Mouse (Mus musculus) adrenal gland, adult (tissue): ENCODE measurements around the gene 5730507C01Rik.
"Not testable (repeated sequence)": the region's sequence is repeated elsewhere in the genome, so short reads cannot be mapped to it uniquely, and the experiment has no call there.

ENCODE experiments used
- DNase-seq, 2 experiments: peaks; one replicate each; pipeline ENCODE4 v3.0.0; 2022 to 2023; ENCODE audit warnings: low spot score in 1 of 2; ENCODE audit not compliant: inconsistent age in 2 of 2

The 5730507C01Rik gene

GRCm38 (mm10) chr12:18514171-18514570, at the start of gene 5730507C01Rik:
Gene 5730507C01Rik, plus strand, starts transcription at chr12:18514510.
- DNase-seq: peak; percentile 80 to 83

DNA sequence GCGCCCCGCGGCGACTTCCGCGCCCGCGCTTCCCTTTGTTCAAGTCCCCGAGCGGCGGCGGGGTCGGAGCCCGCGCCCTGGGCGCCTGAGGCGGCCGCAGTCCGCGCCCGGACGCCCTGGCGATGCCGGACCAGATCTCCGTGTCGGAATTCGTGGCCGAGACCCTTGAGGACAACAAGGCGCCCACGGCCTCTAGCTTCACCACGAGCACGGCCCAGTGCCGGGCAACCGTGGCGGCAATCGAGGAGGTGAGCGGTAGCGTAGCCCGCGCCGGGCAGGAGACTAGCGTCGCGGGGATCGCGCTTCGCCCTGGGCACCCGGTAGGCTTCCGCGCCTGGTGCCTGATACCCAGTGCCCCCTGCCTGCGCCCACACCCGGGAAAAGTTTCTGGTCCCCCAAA, 306 bp downstream of the 5730507C01Rik start:
- not testable (repeated sequence) for DNase-seq

DNA sequence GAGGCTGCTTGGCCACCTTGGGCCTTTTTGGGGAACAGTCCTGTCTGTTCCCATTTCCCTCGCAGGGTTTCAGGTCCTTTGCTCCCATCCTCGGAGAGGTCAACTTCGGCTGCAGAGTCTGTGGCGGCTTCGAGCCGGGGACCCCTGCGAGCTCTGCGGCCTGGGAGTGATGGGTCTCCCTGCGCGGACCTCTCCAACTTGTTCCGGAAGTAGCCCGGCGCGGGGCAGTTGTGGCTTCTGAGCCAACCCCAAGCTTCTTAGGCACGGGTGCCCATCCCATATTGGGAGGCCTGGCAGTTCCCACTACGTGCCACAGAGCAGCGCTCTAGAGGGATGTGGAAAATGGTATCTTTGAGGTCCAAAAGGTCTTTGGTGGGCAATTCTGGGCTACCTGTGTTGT, 767 bp downstream of the 5730507C01Rik start:
- DNase-seq: peak; percentile 6 to 55
